Mouse (Mus musculus): Measurements from ENCODE around the gene Arfip2.

DNA sequence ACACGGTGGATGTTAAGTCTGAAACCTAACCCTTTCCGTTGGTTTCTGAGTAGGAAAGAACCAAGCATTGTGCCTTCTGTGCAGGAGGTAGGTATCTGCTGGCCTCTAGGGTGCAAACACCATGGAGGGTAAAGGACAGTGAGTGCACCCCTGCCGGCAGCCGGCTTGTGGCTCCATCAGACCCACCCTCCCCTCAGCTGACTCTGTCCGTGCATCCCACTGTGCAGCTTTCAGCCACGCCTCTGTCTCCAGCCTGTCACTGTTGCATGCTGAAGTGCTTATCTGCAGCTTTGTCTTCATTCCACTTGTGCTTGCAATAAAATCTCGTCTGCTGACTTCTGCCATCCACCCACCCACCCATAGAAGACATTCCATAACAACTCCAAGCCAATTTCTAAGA lies 50.1 kb downstream of the Arfip2 start:
- TF ChIP-seq POLR2A (IDR thresholded peaks at IDR 0.05; ENCODE audit: borderline replicate concordance, insufficient read depth, low read length), result no peak
- TF ChIP-seq CTCF (IDR thresholded peaks at IDR 0.05; ENCODE audit: borderline replicate concordance, insufficient read depth, low read depth, low read length), result no peak
